Mouse (Mus musculus) forebrain, embryonic 11.5 days (tissue): ENCODE measurements at regions not wholly inside any gene's neighbourhood (a gene's known extent, or its start where the extent isn't known, plus 50 kb on each side); places are given as distances from the start of the nearest gene placed in this dataset.
A peak's percentile ranks its signal among the peaks of the same experiment; 100 is the strongest.

Source experiments
- ATAC-seq: fragments of 200-750 bp; cut with Nextera tagmentation; replicated peaks from 2 replicates; pipeline ENCODE4 v1.8.0; 2017; ENCODE audit warnings: moderate TSS enrichment; ENCODE audit not compliant: low FRiP score
- DNase-seq: peaks from one replicate; pipeline ENCODE4 v3.0.0-alpha.2; 2017; ENCODE audit warnings: low spot score
- H3K27ac ChIP-seq: fragments of 300-500 bp; sonication (generic); 2 replicates; pipeline ENCODE4 v1.5.1; 2014; ENCODE audit warnings: low read depth, low read length
- H3K27me3 ChIP-seq: fragments of 300-500 bp; sonication (generic); 2 replicates; pipeline ENCODE4 v1.6.1; 2014; ENCODE audit warnings: mild to moderate bottlenecking, low read length, mixed read lengths; ENCODE audit not compliant: control insufficient read depth, insufficient read depth
- H3K36me3 ChIP-seq: fragments of 300-500 bp; sonication (generic); 2 replicates; pipeline ENCODE4 v1.6.1; 2014; ENCODE audit warnings: mild to moderate bottlenecking, low read length, moderate library complexity, mixed read lengths; ENCODE audit not compliant: control insufficient read depth, insufficient read depth
- H3K4me1 ChIP-seq: fragments of 300-500 bp; sonication (generic); replicated peaks from 2 replicates; pipeline ENCODE4 v1.6.1; 2014; ENCODE audit warnings: low read length, mixed read lengths; ENCODE audit not compliant: control insufficient read depth, insufficient read depth
- H3K4me2 ChIP-seq: fragments of 300-500 bp; sonication (generic); 2 replicates; pipeline ENCODE4 v1.6.1; 2014; ENCODE audit warnings: low read depth, mild to moderate bottlenecking, low read length, moderate library complexity, mixed read lengths; ENCODE audit not compliant: severe bottlenecking
- H3K4me3 ChIP-seq: fragments of 300-500 bp; sonication (generic); 2 replicates; pipeline ENCODE4 v1.5.1; 2014; ENCODE audit warnings: low read depth, low read length
- H3K9ac ChIP-seq: fragments of 300-500 bp; sonication (generic); 2 replicates; pipeline ENCODE4 v1.6.1; 2014; ENCODE audit warnings: low read length
- H3K9me3 ChIP-seq: fragments of 300-500 bp; sonication (generic); 2 replicates; pipeline ENCODE4 v1.6.1; 2016; ENCODE audit warnings: low read length, mixed read lengths; ENCODE audit not compliant: control insufficient read depth
- WGBS: fragments of 180-500 bp; shearing (Covaris S2); extraction: QIAGEN DNeasy Blood & Tissue Kit; methylation state at CpG from one replicate; pipeline ENCODE4 v1.1.7; 2014; 5-methylcytosine and 5-hydroxymethylcytosine counted together

DNA sequence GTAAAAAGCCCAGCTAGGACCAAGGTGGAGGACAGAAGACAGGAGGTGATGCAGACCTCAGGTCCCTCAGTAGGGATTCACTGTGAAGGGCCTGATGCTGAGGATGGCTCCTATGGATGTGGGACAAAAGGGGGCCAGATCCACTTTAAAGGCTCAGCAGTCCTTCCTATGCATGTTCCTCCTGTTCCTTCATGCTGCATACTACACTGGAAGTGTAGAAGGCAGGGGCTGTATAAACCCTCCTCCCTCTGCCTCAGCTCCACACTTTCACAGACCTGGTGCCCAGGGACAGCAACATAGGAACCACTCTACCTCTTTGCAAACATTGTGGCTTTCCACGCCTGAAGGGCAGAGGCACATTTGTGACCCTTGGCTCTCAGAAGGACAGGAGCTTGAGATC, 505.4 kb upstream of the Vstm2b start:
- Histone ChIP-seq H3K36me3 (no peaks in the 10 kb centered on the region), H3K9ac (no peak overlapping the region), H3K27ac (peak overlapping the region; percentile 57; the same call in 1 of the 2 replicates), H3K9me3 (no peaks in the 10 kb centered on the region), H3K4me1 (peaks cover 5% of the 10 kb centered on the region; the same call in 1 of the 2 replicates), H3K4me3 (no peak overlapping the region), H3K27me3 (no peaks in the 10 kb centered on the region), H3K4me2 (no peak overlapping the region)
- ATAC-seq, result peak; percentile 42
- no peak for DNase-seq
- 63% methylated on average over 1 of the region's 1 CpGs for WGBS

DNA sequence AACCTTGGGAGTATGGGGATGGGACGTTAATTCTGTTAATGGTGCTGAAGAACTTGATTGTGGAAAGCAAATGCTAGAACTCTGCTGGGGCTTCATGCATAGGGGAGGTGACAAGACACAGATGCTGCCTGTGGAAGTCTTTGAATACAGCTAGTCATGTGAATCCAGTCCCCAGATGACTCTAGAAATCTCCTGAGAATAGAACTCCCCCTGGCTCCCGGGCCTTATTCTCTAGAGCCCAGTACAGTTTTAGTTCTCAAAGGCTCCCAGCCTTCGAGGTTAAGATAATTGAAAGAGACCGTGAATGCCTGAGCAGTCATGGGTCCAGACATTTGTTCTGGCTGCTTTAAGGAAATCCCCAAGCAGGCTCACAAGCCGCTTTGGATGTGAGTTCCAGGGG, 499.9 kb upstream of the Vstm2b start:
- Histone ChIP-seq H3K4me3 (no peak overlapping the region), H3K36me3 (no peaks in the 10 kb centered on the region), H3K9me3 (no peaks in the 10 kb centered on the region), H3K27ac (no peak overlapping the region), H3K4me1 (no peaks in the 10 kb centered on the region), H3K9ac (no peak overlapping the region), H3K27me3 (no peaks in the 10 kb centered on the region), H3K4me2 (no peak overlapping the region)
- DNase-seq (no peak), ATAC-seq (no peak)
- WGBS, result 56% methylated on average over 5 of the region's 5 CpGs

DNA sequence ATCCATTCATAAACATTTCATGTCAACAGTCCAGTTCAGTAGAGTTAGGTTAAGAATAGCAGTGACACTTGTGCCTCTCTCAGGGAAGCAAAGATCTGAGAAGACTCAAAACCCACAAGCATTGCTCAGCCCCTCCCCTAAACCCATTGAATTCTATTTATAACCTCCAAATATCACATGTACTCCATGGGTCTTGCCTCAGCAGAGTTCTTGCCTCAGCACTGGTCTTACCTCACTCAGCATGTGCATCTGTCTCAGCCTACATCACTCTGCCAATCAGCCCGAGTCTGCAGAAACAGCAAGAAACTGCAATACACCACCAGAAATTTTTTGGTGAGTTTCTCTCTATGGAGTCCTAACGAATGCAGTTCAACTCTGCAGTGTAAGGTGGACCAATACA, 478.8 kb upstream of the Vstm2b start:
- H3K9me3 ChIP-seq, result no peaks in the 10 kb centered on the region
- H3K4me3 ChIP-seq, result no peak overlapping the region
- DNase-seq (no peak), ATAC-seq (no peak)
- no peak overlapping the region for H3K9ac ChIP-seq
- no peaks in the 10 kb centered on the region for H3K36me3 ChIP-seq
- no peak overlapping the region for H3K27ac ChIP-seq
- no peaks in the 10 kb centered on the region for H3K4me1 ChIP-seq
- WGBS, result 83% methylated on average over 2 of the region's 2 CpGs
- H3K27me3 ChIP-seq, result no peaks in the 10 kb centered on the region
- H3K4me2 ChIP-seq, result no peak overlapping the region

DNA sequence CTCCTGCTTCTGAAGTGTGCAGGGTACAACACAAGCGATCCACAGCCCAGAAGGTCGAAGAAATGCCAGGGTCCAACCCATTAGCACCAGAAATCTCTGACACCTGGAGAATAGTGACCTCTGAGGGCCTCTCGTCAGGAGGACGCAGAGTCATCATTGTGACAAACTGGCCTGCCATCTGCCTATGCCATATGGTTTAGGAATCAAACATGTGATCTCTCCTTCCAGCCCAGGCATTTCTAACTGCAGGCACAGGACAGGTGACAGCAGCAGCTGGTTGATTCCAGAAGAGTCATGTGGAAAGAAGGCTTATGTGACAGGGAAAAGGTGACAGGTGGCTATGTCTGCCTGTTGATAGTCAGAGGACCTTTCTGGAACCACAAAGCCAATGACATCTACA, 476.0 kb upstream of the Vstm2b start:
- H3K4me3 ChIP-seq, result no peak overlapping the region
- H3K4me2 ChIP-seq, result no peak overlapping the region
- 79% methylated on average over 4 of the region's 4 CpGs for WGBS
- no peaks in the 10 kb centered on the region for H3K36me3 ChIP-seq
- H3K4me1 ChIP-seq, result no peaks in the 10 kb centered on the region
- H3K9me3 ChIP-seq, result no peaks in the 10 kb centered on the region
- H3K9ac ChIP-seq, result no peak overlapping the region
- no peak for ATAC-seq
- no peaks in the 10 kb centered on the region for H3K27me3 ChIP-seq
- DNase-seq, result no peak
- H3K27ac ChIP-seq, result no peak overlapping the region

DNA sequence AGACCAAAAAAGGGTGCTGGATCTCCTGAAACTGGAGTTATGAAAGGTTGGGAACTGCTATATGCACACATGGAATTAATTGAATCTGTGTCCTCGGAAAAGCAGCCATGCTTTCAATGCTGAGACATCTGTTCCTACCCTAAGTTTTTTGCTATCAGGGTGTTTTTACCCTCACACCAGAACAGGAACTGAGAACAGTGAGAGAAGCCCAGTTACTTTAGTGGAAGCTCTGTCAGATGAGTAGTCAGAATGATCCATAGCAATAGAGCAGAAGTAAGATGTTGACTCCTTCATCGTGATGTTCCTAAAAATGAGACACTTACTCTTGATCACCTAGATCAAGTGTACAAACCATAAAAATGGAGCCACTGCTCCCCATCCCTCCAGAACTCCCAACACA, 468.7 kb upstream of the Vstm2b start:
- no peak overlapping the region for H3K27ac ChIP-seq
- ATAC-seq (no peak), DNase-seq (no peak)
- no peaks in the 10 kb centered on the region for H3K27me3 ChIP-seq
- H3K9ac ChIP-seq, result no peak overlapping the region
- H3K4me2 ChIP-seq, result no peak overlapping the region
- no peaks in the 10 kb centered on the region for H3K9me3 ChIP-seq
- H3K4me3 ChIP-seq, result no peak overlapping the region
- WGBS, result 88% methylated on average over 2 of the region's 2 CpGs
- H3K4me1 ChIP-seq, result no peaks in the 10 kb centered on the region
- H3K36me3 ChIP-seq, result no peaks in the 10 kb centered on the region

DNA sequence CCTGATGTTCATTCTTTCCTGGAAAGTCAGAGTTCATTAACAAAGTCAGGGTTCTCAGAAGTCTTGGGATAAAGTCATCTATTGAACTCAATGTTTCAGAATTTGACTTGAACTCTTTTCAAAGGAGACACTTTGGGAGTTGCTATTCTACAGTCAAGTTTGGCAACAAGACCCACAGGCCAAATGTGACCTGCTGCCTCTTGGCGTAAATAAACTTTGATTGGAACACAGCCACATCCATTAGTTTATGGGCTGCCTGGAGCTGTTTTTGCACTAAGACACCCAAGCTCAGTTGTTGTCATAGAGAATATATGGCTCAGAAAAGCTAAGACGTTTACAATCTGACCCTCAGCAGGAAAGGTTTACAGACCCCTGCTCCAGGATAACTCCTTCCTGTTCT, 464.2 kb upstream of the Vstm2b start:
- no peak for DNase-seq
- H3K27ac ChIP-seq, result no peak overlapping the region
- H3K9me3 ChIP-seq, result no peaks in the 10 kb centered on the region
- no peaks in the 10 kb centered on the region for H3K27me3 ChIP-seq
- 77% methylated on average over 2 of the region's 2 CpGs for WGBS
- H3K4me1 ChIP-seq, result no peaks in the 10 kb centered on the region
- H3K4me2 ChIP-seq, result no peak overlapping the region
- H3K9ac ChIP-seq, result no peak overlapping the region
- H3K4me3 ChIP-seq, result no peak overlapping the region
- H3K36me3 ChIP-seq, result no peaks in the 10 kb centered on the region
- ATAC-seq, result no peak

DNA sequence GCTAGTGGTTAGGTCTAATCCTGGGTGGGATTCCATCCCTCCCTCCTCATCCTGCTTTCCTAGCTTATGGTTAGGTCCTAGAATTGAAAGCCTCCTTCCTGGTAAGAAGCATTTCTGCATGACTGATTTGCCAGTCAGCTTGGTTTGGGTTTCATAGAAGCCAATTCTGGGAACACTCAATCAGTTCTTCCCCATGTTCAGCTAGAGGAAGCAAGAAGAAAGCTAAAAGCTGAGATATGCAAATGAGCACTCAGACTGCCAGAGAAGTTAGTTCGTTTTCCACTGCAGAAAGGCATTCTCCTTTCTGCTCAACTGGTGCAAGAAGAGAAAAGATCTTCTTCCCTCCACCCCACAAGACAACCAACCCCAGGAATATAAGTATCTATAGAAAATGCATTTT, 457.0 kb upstream of the Vstm2b start:
- no peaks in the 10 kb centered on the region for H3K36me3 ChIP-seq
- H3K4me2 ChIP-seq, result no peak overlapping the region
- H3K9me3 ChIP-seq, result no peaks in the 10 kb centered on the region; the same call in 1 of the 2 replicates
- no peak overlapping the region for H3K4me3 ChIP-seq
- no peaks in the 10 kb centered on the region for H3K4me1 ChIP-seq
- WGBS, result 42% methylated on average over 1 of the region's 1 CpGs
- H3K27ac ChIP-seq, result no peak overlapping the region
- H3K9ac ChIP-seq, result no peak overlapping the region
- no peaks in the 10 kb centered on the region for H3K27me3 ChIP-seq
- ATAC-seq (no peak), DNase-seq (no peak)

DNA sequence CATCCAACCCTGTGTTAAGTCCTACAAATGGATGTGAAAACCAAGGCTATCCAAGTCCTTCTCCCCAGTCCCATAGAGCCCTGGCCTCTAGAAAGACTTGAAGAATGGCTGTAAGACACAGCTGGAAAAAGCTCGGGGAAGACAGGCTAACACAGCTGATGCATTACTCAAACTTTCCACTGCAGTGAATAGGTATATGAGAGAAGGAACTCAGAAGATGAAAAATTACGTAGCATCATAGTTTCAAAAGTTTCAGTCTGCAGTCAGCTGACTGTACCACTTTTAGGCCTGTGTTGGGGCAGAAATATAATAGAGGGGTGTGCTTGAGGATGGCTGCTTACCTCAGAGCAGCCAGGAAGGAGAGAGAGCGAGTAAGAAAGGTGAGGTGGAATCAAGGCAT, 456.3 kb upstream of the Vstm2b start:
- 82% methylated on average over 3 of the region's 3 CpGs for WGBS
- Histone ChIP-seq H3K36me3 (no peaks in the 10 kb centered on the region), H3K4me2 (no peak overlapping the region), H3K27ac (no peak overlapping the region), H3K9me3 (no peaks in the 10 kb centered on the region; the same call in 1 of the 2 replicates), H3K27me3 (no peaks in the 10 kb centered on the region), H3K9ac (no peak overlapping the region), H3K4me3 (no peak overlapping the region), H3K4me1 (no peaks in the 10 kb centered on the region)
- DNase-seq (no peak), ATAC-seq (no peak)

DNA sequence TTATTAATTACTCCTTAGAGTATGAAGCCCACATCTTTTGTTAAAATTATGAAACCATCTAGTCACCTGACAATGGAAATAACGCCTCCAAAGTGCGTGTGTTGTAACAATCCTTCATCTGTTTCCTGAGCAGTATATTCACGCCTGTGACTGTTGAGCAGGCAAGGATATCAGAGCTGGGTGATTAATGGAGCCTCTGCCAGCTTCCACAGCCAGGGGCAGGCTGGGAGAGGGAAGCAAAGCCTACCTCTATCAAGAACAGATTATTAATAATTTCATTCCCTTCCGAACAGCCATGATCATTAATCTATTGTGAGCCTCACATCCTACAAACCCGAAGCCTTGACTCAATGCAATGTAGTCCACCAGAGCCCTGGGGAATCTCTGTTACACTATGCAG, 431.7 kb upstream of the Vstm2b start:
- ATAC-seq, result no peak
- H3K4me1 ChIP-seq, result no peaks in the 10 kb centered on the region

More for the DNA sequence above, 431.7 kb upstream of the Vstm2b start:
- no peak overlapping the region for H3K4me2 ChIP-seq
- no peaks in the 10 kb centered on the region for H3K27me3 ChIP-seq
- no peak overlapping the region for H3K27ac ChIP-seq
- no peak overlapping the region for H3K4me3 ChIP-seq
- H3K9me3 ChIP-seq, result no peaks in the 10 kb centered on the region
- DNase-seq, result no peak
- 92% methylated on average over 5 of the region's 5 CpGs for WGBS
- no peak overlapping the region for H3K9ac ChIP-seq
- no peaks in the 10 kb centered on the region for H3K36me3 ChIP-seq
